Mouse (Mus musculus): Measurements from ENCODE around the gene Tspear.

- TF ChIP-seq CTCF (IDR thresholded peaks at IDR 0.05; ENCODE audit: extremely low read depth, insufficient read depth, insufficient read length, insufficient replicate concordance): no peak
- TF ChIP-seq POLR2A (IDR thresholded peaks at IDR 0.05; ENCODE audit: low read depth, low read length): no peak
These were observed 160.1 kb downstream of the Tspear start, which contains the start of gene Gm36176 for GRCm38 (mm10) chr10:77846503-77846902.
